In the genomic region with DNA sequence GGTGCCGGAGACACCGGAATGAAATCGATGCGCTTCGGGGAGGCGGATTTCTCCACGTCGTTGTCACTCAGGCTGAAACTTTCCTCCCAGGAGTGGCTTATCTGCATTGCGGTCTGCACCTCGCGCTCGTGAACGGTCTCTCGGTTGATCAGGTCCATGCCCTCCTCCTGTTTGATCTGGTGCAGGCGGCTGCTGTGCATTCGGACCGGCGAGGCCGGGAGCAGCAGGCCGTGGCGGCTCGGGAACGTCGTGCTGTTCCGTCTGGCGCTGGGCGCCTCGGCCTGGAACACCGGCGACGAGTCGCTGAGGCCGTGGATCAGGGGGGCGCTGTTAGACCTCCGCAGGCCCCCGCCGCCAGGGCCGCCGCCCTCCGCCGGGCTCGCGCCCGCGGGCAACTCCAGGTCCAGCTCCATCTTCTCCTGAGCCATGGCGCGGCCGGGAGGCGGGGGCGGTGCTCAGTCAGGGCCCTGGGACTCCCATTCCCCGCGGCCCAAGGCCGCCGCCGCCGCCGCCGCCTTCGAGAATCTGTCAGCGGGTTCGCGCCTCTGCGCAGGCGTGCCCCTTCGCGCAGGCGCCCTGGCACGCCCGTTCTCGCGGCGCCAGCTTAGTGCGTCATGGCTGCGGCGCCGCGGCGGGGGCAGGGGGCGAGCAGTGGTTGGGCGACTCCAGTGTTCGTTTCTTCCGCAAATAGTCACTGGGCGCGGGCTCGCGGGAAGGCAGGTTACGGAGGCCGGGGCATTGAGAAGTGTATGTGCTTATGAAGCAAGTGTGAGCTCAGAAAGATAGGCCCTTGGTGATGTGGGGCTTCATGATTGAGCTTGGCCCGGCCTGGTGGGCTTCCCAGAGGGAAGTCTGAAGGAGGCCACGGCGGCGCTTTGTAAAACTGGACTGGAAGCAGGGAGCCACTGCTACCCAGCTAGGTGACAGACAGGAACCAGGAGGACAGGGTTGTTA, we compare ENCODE assay signal across 8 mouse cellular contexts. TPM values are rescaled to one million over a fixed set of nuclear protein-coding genes. Genes with fewer than 3 reads are reported as not detected.
DNase-seq lines count a peak whose midpoint lies in the region; ATAC-seq and TF ChIP-seq lines count a peak whose summit lies in the region.

A gene (minus strand): TSS at position 428 of the 954 bp plus-strand sequence.

- peak; percentile 98 for ATAC-seq in embryonic facial prominence, embryonic 14.5 days (ENCODE audit: low read depth)
- peak; percentile 97 for ATAC-seq in limb, embryonic 14.5 days (ENCODE audit: low FRiP score, low read depth)
- peak; percentile 97 for ATAC-seq in midbrain, postnatal 0 days (ENCODE audit: low FRiP score)

- no peaks in the 10 kb centered on the region for H3K27me3 ChIP-seq in embryonic facial prominence, embryonic 14.5 days (replicated peaks; ENCODE audit: control insufficient read depth, insufficient read depth, low read length)
- H3K27me3 ChIP-seq in limb, embryonic 14.5 days (ENCODE audit: control insufficient read depth, insufficient read depth, low read length), result no peaks in the 10 kb centered on the region
- H3K27me3 ChIP-seq in midbrain, postnatal 0 days (ENCODE audit: insufficient read depth, low read length), result no peaks in the 10 kb centered on the region

- TF ChIP-seq POLR2A in limb, embryonic 14.5 days (IDR thresholded peaks at IDR 0.05; ENCODE audit: borderline replicate concordance, extremely low read depth, insufficient read depth, insufficient read length), result peak; percentile 86; the same call in 1 of the 2 replicates

- DNase-seq in 3T3-L1 (ENCODE audit: low read depth, low spot score), result peak; percentile 87
- DNase-seq in adrenal gland, postnatal 4 days (ENCODE audit: low spot score in 2 of 2), result peak; percentile 90 to 92
- DNase-seq in embryonic facial prominence, embryonic 14.5 days (ENCODE audit: low spot score), result peak; percentile 95
- peak; percentile 80 for DNase-seq in heart, adult 8-10 months (ENCODE audit: low spot score)
- DNase-seq in kidney, adult 9 months, result peak; percentile 88
- peak; percentile 86 for DNase-seq in limb, embryonic 14.5 days (ENCODE audit: low spot score)
- DNase-seq in midbrain, postnatal 0 days (ENCODE audit: low spot score), result peak; percentile 95
- peak; percentile 82 to 88 for DNase-seq in spleen, postnatal 14 days (ENCODE audit: low spot score in 2 of 2)

- under 1% methylated on average over 52 of the region's 92 CpGs for WGBS in embryonic facial prominence, embryonic 14.5 days
- WGBS in limb, embryonic 14.5 days, result under 1% methylated on average over 66 of the region's 92 CpGs
- WGBS in midbrain, postnatal 0 days, result under 1% methylated on average over 78 of the region's 92 CpGs

- H3K9me3 ChIP-seq in embryonic facial prominence, embryonic 14.5 days (ENCODE audit: control insufficient read depth, low read length), result no peaks in the 10 kb centered on the region
- H3K9me3 ChIP-seq in limb, embryonic 14.5 days (ENCODE audit: control insufficient read depth, low read length), result no peaks in the 10 kb centered on the region
- no peaks in the 10 kb centered on the region for H3K9me3 ChIP-seq in midbrain, postnatal 0 days (ENCODE audit: low read length)

- no peaks in the 10 kb centered on the region for H3K36me3 ChIP-seq in embryonic facial prominence, embryonic 14.5 days (ENCODE audit: control insufficient read depth, insufficient read depth, low read length)
- 0 out of 2 replicates have a peak, but pooled peaks cover 4% of the 10 kb centered on the region for H3K36me3 ChIP-seq in limb, embryonic 14.5 days (ENCODE audit: control insufficient read depth, insufficient read depth, low read length)
- H3K36me3 ChIP-seq in midbrain, postnatal 0 days (ENCODE audit: insufficient read depth, low read length), result no peaks in the 10 kb centered on the region

- H3K9ac ChIP-seq in embryonic facial prominence, embryonic 14.5 days (ENCODE audit: low read depth, low read length), result peak within 1 kb of the TSS; percentile 94
- peak within 1 kb of the TSS; percentile 94 for H3K9ac ChIP-seq in limb, embryonic 14.5 days (ENCODE audit: low read depth, low read length, severe bottlenecking)
- peak within 1 kb of the TSS; percentile 91 for H3K9ac ChIP-seq in midbrain, postnatal 0 days (replicated peaks; ENCODE audit: low read length, poor library complexity, severe bottlenecking)

- peak; percentile 40; the same call in 1 of the 2 replicates for TF ChIP-seq CTCF in midbrain, postnatal 0 days (IDR thresholded peaks at IDR 0.05)

- peak within 1 kb of the TSS; percentile 87 for H3K4me2 ChIP-seq in embryonic facial prominence, embryonic 14.5 days (ENCODE audit: low read depth, low read length)
- H3K4me2 ChIP-seq in limb, embryonic 14.5 days (replicated peaks; ENCODE audit: low read depth, low read length, severe bottlenecking), result peak within 1 kb of the TSS; percentile 81
- H3K4me2 ChIP-seq in midbrain, postnatal 0 days (ENCODE audit: low read depth, low read length, poor library complexity, severe bottlenecking), result peak within 1 kb of the TSS; percentile 78

- H3K4me1 ChIP-seq in embryonic facial prominence, embryonic 14.5 days (ENCODE audit: control insufficient read depth, insufficient read depth, low read length), result peaks cover 12% of the 10 kb centered on the region
- 0 out of 2 replicates have a peak, but pooled peaks cover 5% of the 10 kb centered on the region for H3K4me1 ChIP-seq in limb, embryonic 14.5 days (ENCODE audit: control insufficient read depth, insufficient read depth, low read length)
- 0 out of 2 replicates have a peak, but pooled peaks cover 2% of the 10 kb centered on the region for H3K4me1 ChIP-seq in midbrain, postnatal 0 days (ENCODE audit: insufficient read depth, low read length)

- H3K4me3 ChIP-seq in embryonic facial prominence, embryonic 14.5 days (ENCODE audit: low read depth, low read length), result peak within 1 kb of the TSS; percentile 81
- peak within 1 kb of the TSS; percentile 82 for H3K4me3 ChIP-seq in limb, embryonic 14.5 days (replicated peaks; ENCODE audit: low read length)
- peak within 1 kb of the TSS; percentile 82 for H3K4me3 ChIP-seq in midbrain, postnatal 0 days (ENCODE audit: low read depth, low read length)

- peak within 1 kb of the TSS; percentile 92 for H3K27ac ChIP-seq in embryonic facial prominence, embryonic 14.5 days (replicated peaks; ENCODE audit: low read depth, low read length)
- H3K27ac ChIP-seq in limb, embryonic 14.5 days (replicated peaks; ENCODE audit: low read depth, low read length), result peak within 1 kb of the TSS; percentile 89
- peak within 1 kb of the TSS; percentile 94 for H3K27ac ChIP-seq in midbrain, postnatal 0 days (ENCODE audit: low read depth, low read length)

RNA-seq across cellular contexts. Expression of the gene that starts here (rescaled TPM):
- total RNA-seq in adrenal gland, postnatal 4 days (2021), result 10 to 100 TPM; 37.1 to 37.6 TPM
- 51.5 and 54.0 TPM in 2 replicates for polyA plus RNA-seq in embryonic facial prominence, embryonic 14.5 days (2014; fragmentation: Nextera tagmentation; extraction: Ambion mirVana)
- 10 to 100 TPM; 23.5 to 26.9 (median 26.6) TPM for total RNA-seq in heart, adult 8-10 months (2022)
- polyA plus RNA-seq in limb, embryonic 14.5 days (2012; rRNA removed), result 27.6 and 29.3 TPM in 2 replicates
- 50.5 and 56.2 TPM in 2 replicates for polyA plus RNA-seq in limb, embryonic 14.5 days (2014; fragmentation: Nextera tagmentation; extraction: Ambion mirVana)
- total RNA-seq in midbrain, postnatal 0 days (2014; rRNA removed), result 19.7 and 30.4 TPM in 2 replicates
- polyA plus RNA-seq in midbrain, postnatal 0 days (2015; fragmentation: Nextera tagmentation; extraction: Ambion mirVana), result 55.2 and 61.4 TPM in 2 replicates

Comparison
In these comparisons a context has a peak if more than half of its experiments do, and no peak if none do; other contexts are left out.
1. Peak in every context shown above with its lines: DNase-seq, ATAC-seq, H3K4me3 ChIP-seq and H3K27ac ChIP-seq.